Mouse (Mus musculus) intestine, postnatal 0 days (tissue): ENCODE results near the gene Actn2. TPM values are rescaled to one million over a fixed set of nuclear protein-coding genes. Genes with fewer than 3 reads are reported as not detected.

Experiments
- ATAC-seq: fragments of 200-750 bp; cut with Nextera tagmentation; 2 replicates; pipeline ENCODE4 v1.8.0; 2017; ENCODE audit warnings: mild to moderate bottlenecking, moderate TSS enrichment, moderate library complexity
- H3K27ac ChIP-seq: fragments of 300-500 bp; sonication (generic); 2 replicates; pipeline ENCODE4 v1.5.1; 2014; ENCODE audit warnings: mild to moderate bottlenecking, low read depth, low read length, moderate library complexity
- H3K27me3 ChIP-seq: fragments of 300-500 bp; sonication (generic); replicated peaks from 2 replicates; pipeline ENCODE4 v1.6.1; 2014; ENCODE audit warnings: low read length, mixed read lengths; ENCODE audit not compliant: control insufficient read depth, insufficient read depth
- H3K36me3 ChIP-seq: fragments of 300-500 bp; sonication (generic); 2 replicates; pipeline ENCODE4 v1.6.1; 2014; ENCODE audit warnings: mild to moderate bottlenecking, moderate library complexity; ENCODE audit not compliant: control insufficient read depth, insufficient read depth
- H3K4me1 ChIP-seq: fragments of 300-500 bp; sonication (generic); replicated peaks from 2 replicates; pipeline ENCODE4 v1.6.1; 2014; ENCODE audit warnings: antibody characterized with exemption, low read length, mixed read lengths; ENCODE audit not compliant: control insufficient read depth, insufficient read depth
- H3K4me2 ChIP-seq: fragments of 300-500 bp; sonication (generic); replicated peaks from 2 replicates; pipeline ENCODE4 v1.6.1; 2014; ENCODE audit warnings: low read depth, mild to moderate bottlenecking, moderate library complexity
- H3K4me3 ChIP-seq: fragments of 300-500 bp; sonication (generic); 2 replicates; pipeline ENCODE4 v1.5.1; 2014; ENCODE audit warnings: low read depth, low read length
- H3K9ac ChIP-seq: fragments of 300-500 bp; sonication (generic); 2 replicates; pipeline ENCODE4 v1.6.1; 2014; ENCODE audit warnings: mild to moderate bottlenecking, low read depth, low read length
- H3K9me3 ChIP-seq: fragments of 300-500 bp; sonication (generic); 2 replicates; pipeline ENCODE4 v1.6.1; 2016; ENCODE audit warnings: mixed run types; ENCODE audit not compliant: control insufficient read depth
- CTCF ChIP-seq: sonication (generic); IDR thresholded peaks from 2 replicates; pipeline ENCODE4 v1.5.1; 2016; ENCODE audit warnings: low read depth, mild to moderate bottlenecking, control low read depth, antibody characterized with exemption, moderate library complexity
- WGBS: fragments of 180-500 bp; shearing (Covaris S2); extraction: QIAGEN DNeasy Blood & Tissue Kit; methylation state at CpG from one replicate; pipeline ENCODE4 v1.1.7; 2014; 5-methylcytosine and 5-hydroxymethylcytosine counted together
- polyA plus RNA-seq: library from polyadenylated mRNA; unstranded; fragments of >200 nt; fragmentation: Nextera tagmentation; extraction: Ambion mirVana; gene quantifications from 2 replicates; pipeline ENCODE4 v1.2.1, GENCODE M21; 2015

Actn2 gene
- polyA plus RNA-seq, 1 experiment from 2014 or later = 1.2 TPM

GRCm38 (mm10) chr13:12256871-12257390 lies 83.6 kb downstream of the Actn2 start:
- H3K27ac ChIP-seq = no peak overlapping the region
- WGBS = 15% methylated on average over 10 of the region's 10 CpGs
- H3K27me3 ChIP-seq = no peaks in the 10 kb centered on the region
- H3K9ac ChIP-seq = peak overlapping the region; percentile 43; the same call in 1 of the 2 replicates
- peak overlapping the region; percentile 68 for H3K4me2 ChIP-seq
- no peak for TF ChIP-seq CTCF
- peak overlapping the region; percentile 61 for H3K4me3 ChIP-seq
- 0 out of 2 replicates have a peak, but pooled peaks cover 3% of the 10 kb centered on the region for H3K9me3 ChIP-seq
- no peaks in the 10 kb centered on the region for H3K36me3 ChIP-seq
- ATAC-seq = no peak
- 0 out of 2 replicates have a peak, but pooled peaks cover 3% of the 10 kb centered on the region for H3K4me1 ChIP-seq

GRCm38 (mm10) chr13:12255911-12256705 lies 84.5 kb downstream of the Actn2 start:
- H3K9me3 ChIP-seq = 0 out of 2 replicates have a peak, but pooled peaks cover 3% of the 10 kb centered on the region
- WGBS = 69% methylated on average over 3 of the region's 3 CpGs
- 0 out of 2 replicates have a peak, but pooled peaks cover 3% of the 10 kb centered on the region for H3K4me1 ChIP-seq
- TF ChIP-seq CTCF = no peak
- no peak overlapping the region for H3K4me3 ChIP-seq
- H3K27ac ChIP-seq = no peak overlapping the region
- peak overlapping the region; percentile 68; the same call in 1 of the 2 replicates for H3K4me2 ChIP-seq
- H3K36me3 ChIP-seq = no peaks in the 10 kb centered on the region
- ATAC-seq = no peak
- H3K9ac ChIP-seq = no peak overlapping the region
- no peaks in the 10 kb centered on the region for H3K27me3 ChIP-seq

- no peak overlapping the region for H3K4me3 ChIP-seq
- ATAC-seq = no peak
- H3K9ac ChIP-seq = no peak overlapping the region
- WGBS = 76% methylated on average over 3 of the region's 3 CpGs
- no peaks in the 10 kb centered on the region for H3K4me1 ChIP-seq
- no peak overlapping the region for H3K4me2 ChIP-seq
- no peak overlapping the region for H3K27ac ChIP-seq
- H3K36me3 ChIP-seq = peaks cover 32% of the 10 kb centered on the region
- H3K27me3 ChIP-seq = no peaks in the 10 kb centered on the region
- H3K9me3 ChIP-seq = no peaks in the 10 kb centered on the region
- TF ChIP-seq CTCF = no peak
These were observed 90.1 kb downstream of the Actn2 start for GRCm38 (mm10) chr13:12250496-12250895.

GRCm38 (mm10) chr13:12249195-12249898 lies 91.2 kb downstream of the Actn2 start:
- Histone ChIP-seq H3K4me3 (no peak overlapping the region), H3K27me3 (no peaks in the 10 kb centered on the region), H3K9me3 (no peaks in the 10 kb centered on the region), H3K9ac (no peak overlapping the region), H3K27ac (no peak overlapping the region), H3K4me2 (no peak overlapping the region), H3K4me1 (no peaks in the 10 kb centered on the region), H3K36me3 (peaks cover 32% of the 10 kb centered on the region)
- no peak for ATAC-seq
- 82% methylated on average over 8 of the region's 8 CpGs for WGBS
- no peak for TF ChIP-seq CTCF

- no peaks in the 10 kb centered on the region for H3K4me1 ChIP-seq
- H3K27ac ChIP-seq = no peak overlapping the region
- H3K4me3 ChIP-seq = no peak overlapping the region
- H3K9me3 ChIP-seq = no peaks in the 10 kb centered on the region
- ATAC-seq = no peak
- peaks cover 54% of the 10 kb centered on the region for H3K36me3 ChIP-seq
- no peak overlapping the region for H3K4me2 ChIP-seq
- no peak for TF ChIP-seq CTCF
- WGBS = 96% methylated on average over 2 of the region's 2 CpGs
- H3K27me3 ChIP-seq = no peaks in the 10 kb centered on the region
- no peak overlapping the region for H3K9ac ChIP-seq
These were observed 94.6 kb downstream of the Actn2 start for GRCm38 (mm10) chr13:12245938-12246337.

- H3K4me1 ChIP-seq = no peaks in the 10 kb centered on the region
- H3K9me3 ChIP-seq = no peaks in the 10 kb centered on the region
- WGBS = 89% methylated on average over 4 of the region's 4 CpGs
- no peak overlapping the region for H3K4me2 ChIP-seq
- no peak for TF ChIP-seq CTCF
- H3K36me3 ChIP-seq = peaks cover 44% of the 10 kb centered on the region
- no peak for ATAC-seq
- no peak overlapping the region for H3K4me3 ChIP-seq
- H3K27me3 ChIP-seq = no peaks in the 10 kb centered on the region
- H3K9ac ChIP-seq = no peak overlapping the region
- H3K27ac ChIP-seq = no peak overlapping the region
These were observed 96.6 kb downstream of the Actn2 start for GRCm38 (mm10) chr13:12243991-12244390.
